Mouse (Mus musculus) kidney, postnatal 14 days (tissue): Measurements from ENCODE around the gene R3hdm2.

Experiments
- DNase-seq: peaks from one replicate; pipeline ENCODE4 v3.0.0; 2022; ENCODE audit warnings: mixed read lengths

The R3hdm2 gene

GRCm38 (mm10) chr10:127499516-127499915 is 119.4 kb downstream of the R3hdm2 start:
- DNase-seq = no peak

DNA sequence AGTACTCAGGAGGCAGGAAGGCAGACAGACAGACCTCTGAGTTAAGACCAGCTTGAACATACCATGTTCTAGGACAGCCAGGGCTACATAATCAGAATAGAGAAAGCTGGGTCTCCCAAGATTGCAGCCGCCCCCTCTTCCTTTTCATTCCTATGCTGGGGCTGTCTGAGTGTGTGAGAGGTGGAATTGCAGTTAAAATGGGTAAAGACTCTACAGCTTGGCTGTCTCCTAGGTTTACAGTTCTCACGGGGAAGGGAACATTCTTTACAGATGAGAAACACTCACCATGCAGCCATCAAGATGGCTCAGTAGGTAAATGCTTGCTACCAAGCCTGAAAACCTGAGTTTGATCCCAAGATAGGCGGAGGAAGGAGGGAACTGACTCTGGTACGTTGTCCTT is 119.9 kb downstream of the R3hdm2 start:
- no peak for DNase-seq

- DNase-seq = no peak
Observed at GRCm38 (mm10) chr10:127500894-127501893, 121.1 kb downstream of the R3hdm2 start, which contains the start of gene Stac3. TSS of gene Stac3 (plus strand) at chr10:127501686.

GRCm38 (mm10) chr10:127508239-127508638 is 128.1 kb downstream of the R3hdm2 start:
- DNase-seq = peak; percentile 80

- DNase-seq = peak; percentile 89
Observed at GRCm38 (mm10) chr10:127509051-127509836, 129.1 kb downstream of the R3hdm2 start.

DNA sequence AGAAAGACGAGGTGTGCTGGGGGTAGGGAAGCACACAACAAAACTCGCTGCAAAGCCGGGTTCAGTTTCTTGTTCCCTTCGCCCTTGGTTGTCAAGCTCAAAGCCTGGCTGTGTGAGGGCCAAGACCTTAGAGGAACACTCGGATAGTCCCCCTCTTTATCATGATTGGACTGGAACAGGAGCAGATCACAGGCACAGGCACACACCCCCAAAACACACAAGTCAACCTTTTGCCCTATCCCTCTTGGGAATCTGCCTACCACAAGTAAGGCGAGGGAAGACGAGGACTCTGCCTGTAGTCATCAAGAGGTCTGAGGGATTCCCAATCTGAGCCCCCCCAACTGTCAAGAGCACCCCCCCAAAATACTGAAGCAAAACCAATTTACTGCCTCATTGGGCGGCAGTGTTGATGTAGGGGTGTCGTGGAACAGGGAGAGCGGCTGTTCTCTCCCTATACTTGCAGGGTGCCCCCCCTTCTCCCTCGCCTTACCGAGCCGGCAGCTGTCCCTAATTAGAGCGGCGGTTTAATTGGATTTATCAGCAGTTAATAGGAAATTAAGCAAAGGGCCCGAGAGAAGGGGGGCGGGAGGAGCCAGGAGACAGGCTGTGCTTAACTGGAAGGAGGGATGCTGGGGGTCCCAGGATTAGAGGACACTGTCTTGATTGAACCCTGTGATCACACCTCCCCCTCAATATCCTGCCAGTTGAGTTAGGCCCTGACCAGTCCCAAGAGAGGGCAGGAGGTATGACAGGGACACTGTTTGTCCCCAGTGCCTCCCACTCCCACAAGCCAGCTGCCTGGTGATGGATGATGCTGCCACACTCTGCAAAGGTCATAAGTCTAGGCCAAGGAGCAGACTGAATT is 129.9 kb downstream of the R3hdm2 start:
- DNase-seq = no peak

DNA sequence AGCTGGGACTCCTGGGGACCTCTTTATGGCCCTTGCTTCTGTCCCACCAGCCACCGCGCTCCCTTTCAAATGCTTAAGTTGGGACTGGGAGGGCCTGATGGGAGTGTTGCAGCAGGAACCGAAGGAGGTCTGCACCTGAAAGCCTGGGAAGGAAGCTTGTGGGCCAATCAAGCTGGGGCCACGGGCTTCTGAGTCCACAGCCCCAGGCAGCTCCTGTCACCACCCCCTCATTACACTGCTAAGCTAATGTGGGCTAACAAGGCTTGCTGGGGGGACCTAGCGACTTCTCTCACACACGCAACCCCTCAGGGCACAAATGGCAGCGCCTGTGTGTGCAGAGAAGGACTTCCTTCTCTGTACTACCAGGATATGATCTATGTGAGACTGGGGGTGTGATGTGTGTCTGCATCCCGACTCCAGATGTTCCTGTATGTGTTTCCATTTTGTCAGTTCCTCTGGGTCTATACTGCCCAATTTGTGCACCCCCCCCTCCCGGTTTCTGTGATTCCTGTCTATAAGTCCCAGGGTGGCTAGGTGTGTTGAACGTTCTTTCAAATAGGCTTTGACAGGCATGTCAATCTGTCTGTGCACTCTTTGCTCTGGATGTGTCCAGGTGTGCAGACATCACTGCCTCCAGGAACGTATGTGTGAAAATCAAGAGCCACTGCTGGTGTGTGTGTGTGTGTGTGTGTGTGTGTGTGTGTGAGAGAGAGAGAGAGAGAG is 130.9 kb downstream of the R3hdm2 start:
- DNase-seq = no peak

GRCm38 (mm10) chr10:127511634-127512306 is 131.6 kb downstream of the R3hdm2 start:
- DNase-seq = no peak

GRCm38 (mm10) chr10:127512307-127512666 is 132.2 kb downstream of the R3hdm2 start:
- DNase-seq = no peak

GRCm38 (mm10) chr10:127512813-127513212 is 132.7 kb downstream of the R3hdm2 start:
- DNase-seq = peak; percentile 94

- DNase-seq = no peak
Observed at GRCm38 (mm10) chr10:127513501-127514091, 133.5 kb downstream of the R3hdm2 start.

- no peak for DNase-seq
Observed at GRCm38 (mm10) chr10:127514111-127514698, 134.1 kb downstream of the R3hdm2 start.

DNA sequence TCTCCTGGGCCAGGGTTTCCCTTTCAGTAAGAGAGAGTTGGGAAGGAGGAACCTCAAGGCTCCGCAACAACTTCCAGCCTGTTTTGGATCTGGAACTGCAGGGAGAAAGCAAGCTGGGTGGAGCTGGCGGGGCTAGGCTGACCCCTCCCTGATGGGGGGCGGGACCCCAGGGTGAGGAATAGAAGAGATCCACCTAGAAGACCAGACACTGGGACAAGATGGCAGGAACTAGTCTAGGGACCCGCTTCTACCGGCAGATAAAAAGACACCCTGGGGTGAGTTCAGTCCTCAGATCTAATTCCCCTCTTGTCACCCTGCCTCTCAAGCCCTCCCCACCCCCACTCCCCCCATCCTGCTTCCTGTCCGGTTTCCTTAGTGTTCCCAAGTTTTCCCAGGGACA is 134.6 kb downstream of the R3hdm2 start, which contains the start of gene Ndufa4l2:
TSS of gene Ndufa4l2 (plus strand) at position 204 of the 400 bp plus-strand sequence.
- peak; percentile 60 for DNase-seq

- DNase-seq = no peak
Observed at GRCm38 (mm10) chr10:127515271-127515982, 135.3 kb downstream of the R3hdm2 start.

- DNase-seq = no peak
Observed at GRCm38 (mm10) chr10:127515983-127516459, 135.9 kb downstream of the R3hdm2 start.

- peak; percentile 66 for DNase-seq
Observed at GRCm38 (mm10) chr10:127516576-127517260, 136.6 kb downstream of the R3hdm2 start.

DNA sequence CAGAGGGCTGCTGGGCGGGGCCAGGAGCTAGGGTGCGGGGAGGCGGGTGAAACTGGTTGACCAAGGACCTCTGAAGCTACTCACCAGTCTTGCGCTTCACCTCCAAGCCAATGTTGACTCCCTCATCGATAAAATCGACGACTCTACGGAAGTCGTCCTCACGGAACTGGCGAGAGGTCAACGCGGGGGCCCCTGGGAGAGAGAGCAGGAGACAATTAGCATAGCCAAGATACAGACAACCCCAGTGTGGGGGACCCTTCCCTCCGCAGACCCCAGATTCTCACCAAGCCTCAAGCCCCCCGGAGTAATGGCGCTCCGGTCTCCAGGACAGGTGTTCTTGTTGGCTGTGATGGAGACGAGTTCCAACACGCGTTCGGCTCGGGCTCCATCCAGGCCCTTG is 137.8 kb downstream of the R3hdm2 start:
- DNase-seq = no peak

- DNase-seq = no peak
Observed at GRCm38 (mm10) chr10:127519041-127519701, 139.0 kb downstream of the R3hdm2 start.
